Mouse (Mus musculus) embryonic facial prominence, embryonic 14.5 days (tissue): Measurements from ENCODE around the gene Ccr9. TPM values are rescaled to one million over a fixed set of nuclear protein-coding genes. Genes with fewer than 3 reads are reported as not detected.

Experiments used
- ATAC-seq: fragments of 200-750 bp; cut with Nextera tagmentation; 2 replicates; pipeline ENCODE4 v1.8.0; 2017; ENCODE audit warnings: low read depth, moderate number of reproducible peaks, moderate TSS enrichment
- DNase-seq: peaks from one replicate; pipeline ENCODE4 v3.0.0-alpha.2; 2015; ENCODE audit warnings: low spot score
- H3K27ac ChIP-seq: fragments of 300-500 bp; sonication (generic); replicated peaks from 2 replicates; pipeline ENCODE4 v1.5.1; 2014; ENCODE audit warnings: low read depth, mild to moderate bottlenecking, low read length, moderate library complexity
- H3K27me3 ChIP-seq: fragments of 300-500 bp; sonication (generic); replicated peaks from 2 replicates; pipeline ENCODE4 v1.6.1; 2014; ENCODE audit warnings: low read length; ENCODE audit not compliant: control insufficient read depth, insufficient read depth
- H3K36me3 ChIP-seq: fragments of 300-500 bp; sonication (generic); 2 replicates; pipeline ENCODE4 v1.6.1; 2014; ENCODE audit warnings: low read length, mixed read lengths; ENCODE audit not compliant: control insufficient read depth, insufficient read depth
- H3K4me1 ChIP-seq: fragments of 300-500 bp; sonication (generic); 2 replicates; pipeline ENCODE4 v1.6.1; 2014; ENCODE audit warnings: antibody characterized with exemption, low read length; ENCODE audit not compliant: control insufficient read depth, insufficient read depth
- H3K4me2 ChIP-seq: fragments of 300-500 bp; sonication (generic); 2 replicates; pipeline ENCODE4 v1.6.1; 2014; ENCODE audit warnings: low read depth, mild to moderate bottlenecking, low read length, moderate library complexity, mixed read lengths
- H3K4me3 ChIP-seq: fragments of 300-500 bp; sonication (generic); 2 replicates; pipeline ENCODE4 v1.5.1; 2014; ENCODE audit warnings: low read depth, mild to moderate bottlenecking, low read length
- H3K9ac ChIP-seq: fragments of 300-500 bp; sonication (generic); 2 replicates; pipeline ENCODE4 v1.6.1; 2014; ENCODE audit warnings: low read depth, mild to moderate bottlenecking, low read length, moderate library complexity, mixed read lengths
- H3K9me3 ChIP-seq: fragments of 300-500 bp; sonication (generic); 2 replicates; pipeline ENCODE4 v1.6.1; 2016; ENCODE audit warnings: low read length; ENCODE audit not compliant: control insufficient read depth
- WGBS: fragments of 180-500 bp; shearing (Covaris S2); extraction: QIAGEN DNeasy Blood & Tissue Kit; methylation state at CpG from one replicate; pipeline ENCODE4 v1.1.7; 2014; 5-methylcytosine and 5-hydroxymethylcytosine counted together
- polyA plus RNA-seq: library from polyadenylated mRNA; unstranded; fragments of >200 nt; fragmentation: Nextera tagmentation; extraction: Ambion mirVana; gene quantifications from 2 replicates; pipeline ENCODE4 v1.2.1, GENCODE M21; 2014

Ccr9 gene
- polyA plus RNA-seq, 1 experiment from 2014 or later = 0.24 TPM

GRCm38 (mm10) chr9:123796174-123796573 lies 117.9 kb downstream of the Ccr9 start:
- DNase-seq (peak; percentile 40), ATAC-seq (peak; percentile 47; the same call in 1 of the 2 replicates)
- no peak overlapping the region for H3K4me3 ChIP-seq
- WGBS = 76% methylated on average over 3 of the region's 3 CpGs
- peaks cover 72% of the 10 kb centered on the region for H3K36me3 ChIP-seq
- no peak overlapping the region for H3K9ac ChIP-seq
- H3K4me1 ChIP-seq = no peaks in the 10 kb centered on the region
- no peaks in the 10 kb centered on the region for H3K27me3 ChIP-seq
- no peaks in the 10 kb centered on the region for H3K9me3 ChIP-seq
- no peak overlapping the region for H3K27ac ChIP-seq
- no peak overlapping the region for H3K4me2 ChIP-seq

GRCm38 (mm10) chr9:123801527-123801926 lies 123.3 kb downstream of the Ccr9 start:
- DNase-seq = no peak
- H3K27ac ChIP-seq = no peak overlapping the region
- no peak overlapping the region for H3K9ac ChIP-seq
- no peak for ATAC-seq
- no peaks in the 10 kb centered on the region for H3K9me3 ChIP-seq
- no peaks in the 10 kb centered on the region for H3K27me3 ChIP-seq
- no peak overlapping the region for H3K4me2 ChIP-seq
- peaks cover 27% of the 10 kb centered on the region for H3K36me3 ChIP-seq
- H3K4me1 ChIP-seq = no peaks in the 10 kb centered on the region
- H3K4me3 ChIP-seq = no peak overlapping the region
- WGBS = 93% methylated on average over 1 of the region's 1 CpGs

GRCm38 (mm10) chr9:123802421-123802820 lies 124.2 kb downstream of the Ccr9 start:
- Histone ChIP-seq H3K9me3 (no peaks in the 10 kb centered on the region), H3K4me2 (no peak overlapping the region), H3K9ac (no peak overlapping the region), H3K4me1 (no peaks in the 10 kb centered on the region), H3K36me3 (peaks cover 19% of the 10 kb centered on the region), H3K27me3 (no peaks in the 10 kb centered on the region), H3K4me3 (no peak overlapping the region), H3K27ac (no peak overlapping the region)
- ATAC-seq = no peak
- 95% methylated on average over 2 of the region's 2 CpGs for WGBS
- no peak for DNase-seq

- no peaks in the 10 kb centered on the region for H3K27me3 ChIP-seq
- H3K4me2 ChIP-seq = no peak overlapping the region
- no peaks in the 10 kb centered on the region for H3K4me1 ChIP-seq
- H3K9ac ChIP-seq = no peak overlapping the region
- peaks cover 14% of the 10 kb centered on the region for H3K36me3 ChIP-seq
- ATAC-seq (no peak), DNase-seq (no peak)
- no peak overlapping the region for H3K4me3 ChIP-seq
- H3K9me3 ChIP-seq = no peaks in the 10 kb centered on the region
- no peak overlapping the region for H3K27ac ChIP-seq
These were observed 124.7 kb downstream of the Ccr9 start for GRCm38 (mm10) chr9:123802896-123803295.

- Histone ChIP-seq H3K4me3 (no peak overlapping the region), H3K36me3 (peaks cover 22% of the 10 kb centered on the region), H3K4me1 (no peaks in the 10 kb centered on the region), H3K27ac (no peak overlapping the region), H3K27me3 (no peaks in the 10 kb centered on the region), H3K9ac (no peak overlapping the region), H3K9me3 (no peaks in the 10 kb centered on the region), H3K4me2 (no peak overlapping the region)
- DNase-seq = no peak
- no peak for ATAC-seq
- 86% methylated on average over 2 of the region's 2 CpGs for WGBS
These were observed 127.0 kb downstream of the Ccr9 start for GRCm38 (mm10) chr9:123805241-123805640.

- no peaks in the 10 kb centered on the region for H3K9me3 ChIP-seq
- ATAC-seq (no peak), DNase-seq (no peak)
- H3K4me2 ChIP-seq = no peak within 1 kb of the TSS
- H3K27me3 ChIP-seq = no peaks in the 10 kb centered on the region
- peaks cover 23% of the 10 kb centered on the region for H3K36me3 ChIP-seq
- no peak within 1 kb of the TSS for H3K27ac ChIP-seq
- no peak within 1 kb of the TSS for H3K9ac ChIP-seq
- 89% methylated on average over 5 of the region's 5 CpGs for WGBS
- H3K4me1 ChIP-seq = no peaks in the 10 kb centered on the region
- no peak within 1 kb of the TSS for H3K4me3 ChIP-seq
These were observed 128.0 kb downstream of the Ccr9 start, which contains the start of gene Cxcr6 for GRCm38 (mm10) chr9:123806267-123806666. Gene Cxcr6, plus strand, starts transcription at chr9:123806475.

- Histone ChIP-seq H3K36me3 (peaks cover 27% of the 10 kb centered on the region), H3K4me1 (no peaks in the 10 kb centered on the region), H3K9ac (no peak overlapping the region), H3K27me3 (no peaks in the 10 kb centered on the region), H3K4me2 (no peak overlapping the region), H3K9me3 (no peaks in the 10 kb centered on the region), H3K27ac (no peak overlapping the region), H3K4me3 (no peak overlapping the region)
- DNase-seq = no peak
- WGBS = 52% methylated on average over 7 of the region's 7 CpGs
- no peak for ATAC-seq
These were observed 130.3 kb downstream of the Ccr9 start for GRCm38 (mm10) chr9:123808583-123808982.

GRCm38 (mm10) chr9:123811831-123812230 lies 133.6 kb downstream of the Ccr9 start:
- no peak for DNase-seq
- Histone ChIP-seq H3K9me3 (no peaks in the 10 kb centered on the region), H3K4me2 (no peak overlapping the region), H3K4me1 (no peaks in the 10 kb centered on the region), H3K27me3 (no peaks in the 10 kb centered on the region), H3K27ac (no peak overlapping the region), H3K9ac (no peak overlapping the region), H3K4me3 (no peak overlapping the region), H3K36me3 (peaks cover 42% of the 10 kb centered on the region)
- 85% methylated on average over 3 of the region's 3 CpGs for WGBS
- no peak for ATAC-seq

GRCm38 (mm10) chr9:123814326-123814725 lies 136.1 kb downstream of the Ccr9 start:
- Histone ChIP-seq H3K27me3 (no peaks in the 10 kb centered on the region), H3K36me3 (peaks cover 55% of the 10 kb centered on the region), H3K9ac (no peak overlapping the region), H3K9me3 (no peaks in the 10 kb centered on the region), H3K4me2 (no peak overlapping the region), H3K4me3 (no peak overlapping the region), H3K4me1 (no peaks in the 10 kb centered on the region), H3K27ac (no peak overlapping the region)
- WGBS = 79% methylated on average over 2 of the region's 2 CpGs
- ATAC-seq (no peak), DNase-seq (no peak)
